Mouse (Mus musculus): ENCODE measurements around the gene Dtx3l. TPM values are rescaled to one million over a fixed set of nuclear protein-coding genes. Genes with fewer than 3 reads are reported as not detected.

Gene Dtx3l
- polyA plus RNA-seq, 1 experiment from 2014 or later = 1.4 TPM

Other genes starting within 250 kb of the Dtx3l start
- gene Dirc2, start 169.8 kb downstream of the Dtx3l start, polyA plus RNA-seq (2015; fragmentation: Nextera tagmentation; extraction: Ambion mirVana) = 31.9 and 34.1 TPM in 2 replicates
- gene Hspbap1, start 168.8 kb downstream of the Dtx3l start, polyA plus RNA-seq (2015; fragmentation: Nextera tagmentation; extraction: Ambion mirVana) = 12.7 and 13.9 TPM in 2 replicates
- gene Parp14, start 67.6 kb downstream of the Dtx3l start, polyA plus RNA-seq (2015; fragmentation: Nextera tagmentation; extraction: Ambion mirVana) = 0.34 and 0.53 TPM in 2 replicates
- gene Parp9, start 681 bp downstream of the Dtx3l start, polyA plus RNA-seq (2015; fragmentation: Nextera tagmentation; extraction: Ambion mirVana) = 1.8 and 2.2 TPM in 2 replicates
- 64.3 and 80.6 TPM in 2 replicates for gene Kpna1, start 39.6 kb upstream of the Dtx3l start, polyA plus RNA-seq (2015; fragmentation: Nextera tagmentation; extraction: Ambion mirVana)
- 10.2 and 11.9 TPM in 2 replicates for gene Wdr5b, start 102.0 kb upstream of the Dtx3l start, polyA plus RNA-seq (2015; fragmentation: Nextera tagmentation; extraction: Ambion mirVana)
- gene Fam162a, start 132.4 kb upstream of the Dtx3l start, polyA plus RNA-seq (2015; fragmentation: Nextera tagmentation; extraction: Ambion mirVana) = 136 and 144 TPM in 2 replicates
- 29.1 and 29.6 TPM in 2 replicates for gene Ccdc58, start 132.5 kb upstream of the Dtx3l start, polyA plus RNA-seq (2015; fragmentation: Nextera tagmentation; extraction: Ambion mirVana)
- gene Csta1, start 192.1 kb upstream of the Dtx3l start, polyA plus RNA-seq (2015; fragmentation: Nextera tagmentation; extraction: Ambion mirVana) = not detected in 2 replicates
- gene Stfa2l1, start 217.7 kb upstream of the Dtx3l start, polyA plus RNA-seq (2015; fragmentation: Nextera tagmentation; extraction: Ambion mirVana) = not detected in 2 replicates
- gene Gm5483, start 245.1 kb upstream of the Dtx3l start, polyA plus RNA-seq (2015; fragmentation: Nextera tagmentation; extraction: Ambion mirVana) = 0.98 TPM in 1 of 2 replicates, not detected in the other